Mouse (Mus musculus): ENCODE results near the gene Sh3rf1.

Sh3rf1 gene

DNA sequence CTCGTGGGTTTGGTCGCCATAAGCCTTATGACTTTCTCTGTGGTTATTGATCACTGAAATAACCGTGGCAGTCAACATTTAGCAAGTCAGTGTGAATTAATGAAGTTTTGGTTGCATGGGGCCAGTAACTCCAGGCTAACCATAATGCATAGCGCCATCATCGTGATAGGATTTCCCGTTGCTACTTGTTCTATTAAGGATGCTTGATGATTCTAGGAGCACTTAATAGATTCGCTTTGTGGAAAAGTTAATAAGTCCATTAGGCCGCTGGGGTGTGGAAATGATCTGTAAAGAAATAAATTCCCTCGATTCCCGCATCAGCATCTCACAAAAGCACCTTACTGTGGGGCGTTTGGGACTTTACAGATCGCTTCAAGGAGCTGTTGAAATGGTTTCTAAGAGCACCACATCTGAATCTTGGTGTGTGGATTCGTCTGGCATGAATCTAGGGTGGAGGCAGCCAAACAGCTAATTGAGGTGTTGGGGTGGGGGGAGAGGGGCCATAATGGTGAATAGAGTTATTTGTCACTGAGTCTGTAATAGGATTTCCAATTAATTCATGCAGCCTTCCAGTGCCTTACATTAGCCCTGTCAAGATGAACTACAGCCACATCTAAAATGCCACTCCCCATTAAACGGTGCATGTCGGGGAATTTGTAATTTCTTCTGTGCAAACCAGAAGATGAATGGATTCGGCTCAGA is 101.5 kb downstream of the Sh3rf1 start:
- DNase-seq, result no peak

DNA sequence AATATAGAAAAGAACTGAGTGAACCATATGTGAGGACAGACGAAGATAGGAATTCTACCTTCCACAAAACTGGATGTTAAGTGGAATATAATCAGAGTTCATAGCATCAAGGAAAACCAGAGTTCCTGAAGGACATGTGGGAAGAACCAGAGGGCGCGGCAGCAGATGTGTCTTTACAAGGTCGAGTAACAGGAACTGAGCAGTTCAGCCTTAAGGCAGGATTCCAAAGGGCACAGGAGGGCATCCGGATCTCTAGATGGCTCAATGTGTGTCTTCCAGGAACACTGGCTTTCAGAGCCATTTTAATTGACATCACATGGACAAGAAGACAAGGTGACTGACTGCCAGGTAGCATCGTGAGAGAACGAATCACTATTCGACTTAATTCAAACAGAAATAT is 102.6 kb downstream of the Sh3rf1 start:
- DNase-seq, result peak in 1 of 2 experiments; percentile 36

DNA sequence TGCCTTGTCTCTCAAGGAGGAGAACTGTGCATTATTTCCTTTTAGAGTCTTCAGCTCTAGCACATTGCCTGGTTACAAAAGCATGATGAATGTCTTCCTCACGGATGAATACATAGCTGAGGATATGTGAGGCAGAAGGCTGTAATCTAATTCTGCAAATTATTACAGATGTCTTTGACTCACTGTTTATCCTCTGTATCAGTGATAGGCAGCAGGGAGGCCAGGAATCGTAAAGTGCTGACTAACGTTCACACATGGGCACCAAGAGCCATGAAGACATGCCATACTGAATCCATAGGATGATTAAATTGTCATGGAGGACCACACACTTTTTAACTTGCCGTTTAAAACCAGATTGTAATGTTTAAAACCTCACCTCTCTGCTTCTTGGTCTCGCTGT is 103.7 kb downstream of the Sh3rf1 start:
- DNase-seq, result no peak

DNA sequence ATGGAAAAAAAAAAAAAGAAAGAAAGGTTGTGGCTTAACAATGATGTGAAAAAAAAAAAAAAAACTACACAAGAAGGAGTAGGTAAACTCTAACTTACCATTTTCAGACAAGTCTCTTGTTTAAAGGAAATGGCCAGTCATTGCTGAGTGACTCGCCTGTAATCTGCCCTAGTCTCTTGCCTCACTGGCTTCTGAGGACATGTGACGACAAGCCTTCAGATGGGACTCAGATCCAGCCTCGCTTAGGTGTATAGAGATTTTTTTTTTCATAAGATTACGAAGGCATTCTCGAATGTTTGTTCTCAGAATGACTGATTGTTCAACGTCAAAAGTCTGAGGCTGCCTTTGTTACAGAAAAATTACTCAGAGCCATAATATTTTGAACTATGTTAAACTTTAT is 116.0 kb downstream of the Sh3rf1 start:
- no peak for DNase-seq

DNA sequence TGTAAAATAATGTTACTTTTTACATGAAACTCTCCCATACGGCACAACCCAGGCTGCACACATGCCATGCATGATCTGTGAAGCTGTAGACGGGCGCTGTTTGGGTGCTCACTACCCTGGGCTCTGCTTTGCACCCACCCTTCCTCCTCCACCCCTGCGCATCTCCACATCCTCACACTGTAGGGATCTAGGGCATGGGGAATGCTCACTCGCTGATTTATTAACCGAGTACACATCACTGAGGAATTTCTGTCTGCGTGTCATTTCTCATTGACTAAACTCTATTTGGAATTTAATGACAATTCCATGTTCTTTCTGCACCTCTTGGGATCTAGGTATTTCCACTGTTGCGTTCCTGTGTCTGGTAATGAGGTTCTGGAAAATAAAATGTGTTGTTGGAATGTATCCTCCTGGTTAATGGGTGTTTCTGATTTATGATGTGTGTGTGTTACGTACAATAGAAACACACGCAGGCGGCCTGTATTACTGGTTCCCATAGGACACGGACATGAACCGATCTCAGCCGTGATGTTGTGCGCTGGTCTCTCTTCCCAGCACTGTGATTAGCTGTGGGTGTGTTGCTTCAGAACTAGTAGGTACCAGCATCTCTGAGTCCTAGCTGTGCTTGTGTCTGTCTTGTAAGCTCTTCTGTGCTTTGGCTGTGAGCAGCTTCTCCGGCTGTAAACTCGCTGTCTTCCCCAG is 116.8 kb downstream of the Sh3rf1 start:
- DNase-seq, result no peak

DNA sequence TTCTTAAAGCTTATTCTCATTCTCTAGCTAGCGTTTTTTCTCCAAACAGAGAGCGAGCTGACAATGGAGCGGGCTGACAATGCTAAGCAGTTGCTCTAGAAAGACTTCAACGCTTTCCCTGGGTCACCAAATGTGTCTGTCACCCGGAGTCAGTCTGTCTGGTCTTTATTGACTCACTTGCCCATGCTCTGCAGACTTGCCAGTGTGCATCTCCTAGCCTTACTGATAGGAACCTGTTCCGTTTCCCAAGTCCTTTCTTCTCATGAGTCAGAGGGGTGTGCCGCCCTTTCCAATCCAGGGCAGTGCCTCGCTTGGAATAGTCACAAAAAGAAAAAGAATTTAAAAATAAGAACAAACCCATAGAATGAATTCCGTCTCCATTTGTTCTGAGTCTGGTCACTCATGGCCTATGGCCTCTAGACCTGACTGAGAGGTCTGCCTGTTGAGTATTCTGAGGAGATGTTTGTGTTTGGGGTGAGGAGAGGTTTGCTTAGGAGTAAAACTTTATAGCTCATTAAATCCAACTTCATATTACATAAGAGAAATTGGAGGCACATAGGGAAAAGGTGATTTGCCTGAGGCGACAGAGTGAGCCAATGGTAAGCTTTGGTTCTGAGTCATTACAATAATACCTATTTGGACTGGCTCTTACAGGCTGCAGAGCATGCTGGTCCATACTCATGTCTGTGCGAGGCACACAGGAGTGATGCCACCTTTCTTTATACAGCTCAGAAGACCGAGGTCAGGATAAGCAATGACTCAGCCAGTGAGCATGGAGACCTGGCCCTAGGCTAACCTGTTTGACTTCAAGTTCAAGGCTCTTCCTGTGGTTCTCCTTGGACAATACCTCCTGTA is 118.1 kb downstream of the Sh3rf1 start:
- peak in 1 of 2 experiments; percentile 42 for DNase-seq

DNA sequence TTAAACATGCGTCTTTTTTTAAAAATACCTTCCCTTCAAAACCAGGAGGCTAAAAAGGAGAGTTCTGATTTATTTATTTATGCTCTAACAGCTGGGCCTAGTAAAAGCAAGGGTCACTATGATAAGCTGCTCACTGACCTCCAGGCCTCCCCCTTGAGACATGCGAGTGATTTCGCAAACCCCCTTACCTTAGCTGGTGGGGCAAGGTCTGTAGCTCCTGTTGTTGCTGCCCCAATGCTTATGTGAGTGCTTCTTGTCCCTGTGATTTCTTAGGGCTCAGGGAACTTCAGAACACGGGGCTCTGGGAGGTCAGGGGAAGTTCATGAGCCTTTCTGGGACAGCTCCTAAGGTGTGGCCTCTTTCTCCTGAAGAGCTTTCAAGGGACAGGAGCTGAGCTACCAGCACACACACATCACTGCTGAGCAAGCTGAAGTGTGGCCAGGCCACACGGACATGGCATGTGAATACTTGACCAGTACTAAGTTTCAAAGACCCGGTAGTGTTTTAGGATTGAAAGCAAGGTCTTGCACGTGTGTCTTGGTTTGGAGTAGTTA is 118.9 kb downstream of the Sh3rf1 start:
- no peak for DNase-seq

DNA sequence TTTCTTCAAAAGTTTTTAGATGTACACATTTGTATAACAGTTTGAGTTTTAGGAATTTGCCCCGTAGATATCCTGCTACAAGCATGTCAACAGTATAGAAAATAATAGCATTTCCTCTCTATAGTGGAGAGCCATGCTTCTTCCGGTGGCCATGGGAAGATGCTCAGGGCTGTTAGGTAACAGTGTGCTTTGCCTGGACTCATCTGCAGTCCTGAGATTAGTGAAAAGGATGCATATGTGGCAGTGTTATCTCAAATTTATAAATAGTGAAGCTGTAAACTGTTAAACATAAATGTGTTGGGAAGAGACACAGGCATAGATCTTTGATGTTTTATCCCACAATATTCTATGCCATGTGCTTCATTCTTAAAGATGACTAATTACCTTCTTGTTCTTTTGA is 120.8 kb downstream of the Sh3rf1 start:
- DNase-seq, result no peak

DNA sequence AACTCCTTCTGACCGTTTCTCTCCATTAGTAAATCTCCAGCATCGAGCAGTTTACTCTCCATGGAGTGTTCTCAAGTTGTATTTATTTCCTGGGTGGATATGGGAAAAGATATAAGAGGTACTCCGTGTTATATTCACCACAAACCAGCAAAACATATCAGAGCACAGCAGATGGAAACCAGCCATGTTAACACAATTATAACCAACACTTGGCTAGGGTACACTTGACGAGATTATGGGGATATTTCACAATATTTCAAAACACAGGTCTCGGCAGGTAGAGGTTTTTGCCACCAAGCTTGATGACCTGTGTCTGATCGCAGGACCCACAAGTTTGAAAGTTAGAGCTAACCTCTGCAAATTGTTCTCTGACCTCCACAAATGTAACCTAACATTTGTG is 123.3 kb downstream of the Sh3rf1 start:
- no peak for DNase-seq

DNA sequence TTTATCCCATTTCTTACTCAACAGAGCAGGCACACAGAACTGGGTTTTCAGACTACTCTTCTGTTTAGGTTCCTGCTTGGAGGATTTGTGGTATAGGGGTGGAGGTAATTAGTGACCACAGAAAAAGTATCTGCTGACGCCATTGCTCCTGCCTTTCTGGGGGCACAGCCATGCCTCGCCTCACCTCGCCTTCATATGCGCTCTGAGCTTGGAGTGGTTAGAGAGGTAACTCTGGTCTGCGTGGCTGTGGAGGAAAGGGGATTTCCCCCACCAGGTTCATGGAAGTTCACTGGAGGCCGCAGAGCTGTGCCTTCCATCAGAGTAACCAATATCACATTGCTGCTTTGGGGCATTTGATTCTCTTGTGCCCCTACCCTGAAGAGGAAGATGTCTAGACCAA is 123.9 kb downstream of the Sh3rf1 start:
- no peak for DNase-seq

DNA sequence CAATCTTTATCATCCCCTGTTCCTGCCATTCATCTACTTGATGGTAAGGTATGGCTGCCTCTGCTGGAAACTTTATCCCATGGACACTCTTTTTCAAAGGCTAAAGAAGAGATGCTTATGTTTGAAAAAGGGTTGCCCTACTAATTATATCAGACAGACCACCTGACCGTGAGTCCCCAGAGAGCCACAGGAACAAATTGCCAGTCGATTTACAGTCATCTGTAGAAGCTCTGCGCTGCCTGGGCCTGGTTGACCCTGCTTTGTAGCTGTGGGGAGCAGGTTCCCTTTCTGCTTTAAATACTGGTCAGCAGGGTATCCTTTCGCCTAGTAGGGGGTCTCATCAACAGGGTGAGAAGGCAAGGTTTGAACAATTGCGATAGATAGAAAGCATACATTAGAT is 124.4 kb downstream of the Sh3rf1 start:
- no peak for DNase-seq

DNA sequence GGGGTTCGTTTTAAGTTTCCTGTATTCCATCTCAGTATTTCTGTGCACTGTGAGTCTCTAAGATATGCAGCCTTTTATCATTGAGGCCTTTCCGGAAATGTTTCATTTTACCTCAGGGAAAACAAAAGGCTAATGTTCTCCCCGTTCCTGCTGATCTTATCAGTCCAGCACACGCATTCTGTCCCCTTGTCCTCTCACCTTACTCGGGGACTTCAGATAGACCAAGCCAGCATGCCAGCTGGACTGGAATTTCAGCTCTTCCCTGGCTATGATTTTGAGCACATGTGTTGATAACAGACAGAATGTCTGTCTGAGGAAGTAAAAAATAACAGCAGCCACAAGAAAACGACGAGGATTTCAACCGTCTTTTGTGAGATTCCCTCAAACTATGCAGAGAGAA is 124.8 kb downstream of the Sh3rf1 start:
- DNase-seq, result no peak

DNA sequence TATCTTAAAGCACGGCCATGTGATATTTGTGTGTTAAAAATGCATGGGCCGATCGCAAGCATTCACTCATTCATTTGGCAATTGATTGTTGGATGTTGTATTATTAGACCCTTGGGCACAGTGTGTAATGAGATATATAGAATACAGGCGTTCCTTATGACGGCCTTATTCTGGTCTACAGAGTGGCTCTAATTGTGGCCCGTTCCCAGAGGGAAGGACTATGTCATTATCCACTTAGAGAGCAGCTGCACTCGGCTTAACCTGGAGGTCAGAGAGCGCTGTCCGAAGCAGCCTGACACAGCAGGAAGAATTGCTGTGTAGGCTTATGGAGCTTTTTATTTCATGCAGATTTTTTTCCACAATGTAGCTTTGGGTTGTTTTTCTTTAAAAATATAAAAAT is 126.8 kb downstream of the Sh3rf1 start:
- no peak for DNase-seq

DNA sequence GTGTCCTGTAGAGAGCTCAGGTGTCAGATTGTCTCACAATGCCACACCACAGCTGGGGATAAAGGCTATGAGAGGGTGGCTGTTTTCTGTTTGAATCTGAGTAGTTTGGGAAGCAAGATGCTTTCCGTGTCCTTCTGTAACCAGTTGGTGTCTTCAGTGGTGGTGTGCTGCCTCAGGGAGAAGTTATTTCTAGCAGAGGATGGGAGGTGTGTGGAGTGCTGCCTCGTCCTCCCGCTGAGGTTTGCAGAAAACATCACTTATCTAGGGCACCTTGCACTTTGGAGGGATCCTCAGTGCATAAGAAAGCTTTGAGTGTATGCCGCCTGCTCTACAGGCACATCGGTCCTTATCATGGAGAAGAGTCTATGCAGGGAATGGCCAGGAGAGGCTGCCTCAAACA is 128.0 kb downstream of the Sh3rf1 start:
- DNase-seq, result no peak

DNA sequence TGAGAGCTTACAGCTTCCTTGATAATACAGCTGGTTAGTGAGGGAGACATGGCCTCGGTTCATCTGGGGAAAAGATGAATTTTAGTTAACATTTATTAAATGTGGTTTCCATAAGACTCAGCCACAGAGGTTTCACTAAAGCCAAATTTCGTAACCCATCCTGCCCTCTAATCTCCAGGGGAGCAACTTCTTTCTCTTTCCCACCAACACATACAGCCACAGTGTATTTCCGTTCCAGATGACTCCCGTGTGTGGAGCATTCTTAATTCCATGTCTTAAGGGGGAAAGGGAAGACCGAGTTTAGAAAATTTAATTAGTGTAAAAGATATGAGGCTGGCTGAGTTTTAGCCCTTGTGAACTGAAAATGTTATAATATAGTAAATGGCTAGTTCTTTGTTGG is 131.8 kb downstream of the Sh3rf1 start:
- DNase-seq, result no peak

DNA sequence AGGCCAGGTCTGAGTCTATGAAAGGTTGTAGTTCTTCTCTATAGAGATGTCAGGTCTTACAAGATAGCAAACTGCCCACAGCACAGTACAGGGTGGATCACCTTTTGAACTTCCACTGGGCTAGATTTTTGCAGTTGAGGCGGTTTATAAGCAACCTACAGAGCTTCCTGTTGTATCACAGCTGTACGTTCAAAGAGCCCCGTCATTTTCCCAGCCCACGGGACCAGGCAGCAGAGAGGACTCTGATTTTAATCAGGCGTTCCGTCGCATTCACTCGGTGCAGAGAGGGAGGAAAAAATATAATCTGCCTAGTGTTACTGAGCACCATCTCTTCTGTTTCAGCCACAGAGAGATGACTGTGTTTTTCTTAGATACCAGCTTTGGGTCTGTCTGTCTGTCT is 135.3 kb downstream of the Sh3rf1 start:
- no peak for DNase-seq

DNA sequence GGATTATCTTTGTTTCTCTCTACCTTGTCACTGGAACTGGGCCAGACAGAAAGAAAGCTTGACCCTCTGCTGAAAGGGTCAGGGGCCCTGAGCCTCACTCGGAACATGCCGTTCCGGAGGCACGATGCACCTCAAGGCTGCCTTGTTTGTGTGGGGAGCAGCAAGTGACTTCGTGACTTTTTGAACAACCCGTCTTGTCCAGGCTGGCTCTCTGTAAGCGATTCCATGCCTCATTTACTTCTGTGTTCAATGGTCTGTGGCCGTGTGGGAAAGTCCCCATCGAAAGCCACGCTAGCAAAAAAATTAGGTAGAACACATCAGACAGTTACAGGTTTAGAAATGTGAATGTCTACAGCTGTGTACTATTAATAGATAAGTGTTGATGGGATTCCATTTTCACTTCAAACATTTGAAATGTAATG is 136.2 kb downstream of the Sh3rf1 start:
- peak; percentile 87 to 89 for DNase-seq

DNA sequence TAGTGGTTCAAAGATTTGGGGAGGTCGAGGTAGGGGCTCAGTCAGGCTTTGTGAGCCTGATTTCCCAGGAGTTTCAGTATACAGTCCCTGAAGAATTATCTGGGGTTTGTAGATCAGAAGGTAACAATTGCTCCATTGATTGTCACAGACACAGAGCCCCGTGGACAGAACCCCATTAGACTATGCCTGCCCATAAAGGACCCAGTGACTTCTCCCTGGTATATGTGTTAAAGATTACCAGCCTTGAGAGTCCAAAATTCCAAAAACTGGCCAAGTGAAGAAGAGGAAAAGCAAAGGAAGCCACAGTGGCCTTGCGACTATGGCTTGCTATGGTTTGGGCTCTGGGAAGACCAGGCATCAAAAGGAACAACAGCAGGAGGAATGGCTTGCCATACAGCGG is 136.7 kb downstream of the Sh3rf1 start:
- peak; percentile 61 to 76 for DNase-seq

DNA sequence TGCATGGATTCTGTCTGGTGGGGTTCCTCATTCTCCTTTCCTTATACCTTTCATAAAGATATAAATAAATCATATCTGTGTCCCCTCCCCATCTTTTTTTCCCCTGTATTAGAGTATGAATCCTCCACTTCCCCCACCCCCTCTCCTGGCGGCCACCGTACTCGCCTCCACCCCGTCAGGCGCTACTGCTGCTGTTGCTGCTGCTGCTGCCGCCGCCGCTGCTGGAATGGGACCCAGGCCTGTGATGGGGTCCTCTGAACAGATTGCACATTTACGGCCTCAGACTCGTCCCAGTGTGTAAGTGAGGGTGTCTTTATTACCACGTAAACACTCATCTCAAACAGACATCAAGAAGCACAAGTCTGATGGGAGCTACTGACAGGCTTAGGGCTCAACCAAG is 137.8 kb downstream of the Sh3rf1 start:
- DNase-seq, result no peak

DNA sequence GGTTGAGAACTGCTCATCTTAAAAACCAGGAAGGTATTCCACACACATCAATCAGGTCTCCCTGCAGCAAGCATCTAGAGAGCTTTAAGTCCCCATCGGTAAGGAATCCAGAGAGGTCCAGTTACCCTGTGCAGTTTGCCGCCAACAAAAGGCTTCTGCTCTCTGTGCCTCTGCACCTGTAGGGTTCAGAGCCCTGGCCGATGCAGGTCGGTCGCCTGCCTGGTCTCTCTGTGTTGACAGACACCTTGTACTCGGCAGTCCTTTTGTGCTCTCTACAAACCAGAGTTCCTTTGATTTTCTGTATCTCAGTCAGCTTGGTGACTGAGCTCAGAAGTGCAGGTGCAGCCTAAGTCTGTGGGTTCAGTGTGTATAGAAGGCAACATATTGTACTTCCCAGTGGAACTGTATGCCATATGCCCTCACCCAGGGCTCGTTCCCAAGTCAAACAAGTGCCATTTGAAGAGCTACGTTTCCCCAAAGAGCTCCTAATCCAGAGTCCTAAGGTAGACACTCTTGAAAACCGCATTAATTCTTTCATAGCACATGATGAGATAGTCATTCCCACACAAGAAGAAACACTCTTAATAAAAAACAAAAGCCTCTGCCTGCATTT is 138.7 kb downstream of the Sh3rf1 start:
- DNase-seq, result no peak

DNA sequence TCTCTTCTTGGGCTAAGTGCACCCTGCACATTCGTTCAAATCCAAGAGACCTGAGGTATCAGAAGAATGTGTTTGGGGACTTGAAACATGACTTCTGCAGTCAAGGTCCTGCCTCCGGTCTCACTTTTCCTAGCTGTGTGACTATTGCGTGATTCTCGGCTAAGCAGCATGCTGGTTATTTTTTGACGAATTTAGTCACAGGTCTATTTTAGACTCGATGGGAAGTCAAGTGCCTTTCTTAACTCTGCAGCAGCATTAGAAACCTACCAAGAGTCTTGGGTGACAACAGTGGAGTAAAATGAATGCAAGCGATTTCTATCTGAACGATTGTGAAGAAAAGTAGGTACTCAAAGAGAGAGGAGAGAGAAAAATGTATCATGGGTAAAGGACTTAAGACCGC is 149.6 kb downstream of the Sh3rf1 start:
- no peak for DNase-seq

DNA sequence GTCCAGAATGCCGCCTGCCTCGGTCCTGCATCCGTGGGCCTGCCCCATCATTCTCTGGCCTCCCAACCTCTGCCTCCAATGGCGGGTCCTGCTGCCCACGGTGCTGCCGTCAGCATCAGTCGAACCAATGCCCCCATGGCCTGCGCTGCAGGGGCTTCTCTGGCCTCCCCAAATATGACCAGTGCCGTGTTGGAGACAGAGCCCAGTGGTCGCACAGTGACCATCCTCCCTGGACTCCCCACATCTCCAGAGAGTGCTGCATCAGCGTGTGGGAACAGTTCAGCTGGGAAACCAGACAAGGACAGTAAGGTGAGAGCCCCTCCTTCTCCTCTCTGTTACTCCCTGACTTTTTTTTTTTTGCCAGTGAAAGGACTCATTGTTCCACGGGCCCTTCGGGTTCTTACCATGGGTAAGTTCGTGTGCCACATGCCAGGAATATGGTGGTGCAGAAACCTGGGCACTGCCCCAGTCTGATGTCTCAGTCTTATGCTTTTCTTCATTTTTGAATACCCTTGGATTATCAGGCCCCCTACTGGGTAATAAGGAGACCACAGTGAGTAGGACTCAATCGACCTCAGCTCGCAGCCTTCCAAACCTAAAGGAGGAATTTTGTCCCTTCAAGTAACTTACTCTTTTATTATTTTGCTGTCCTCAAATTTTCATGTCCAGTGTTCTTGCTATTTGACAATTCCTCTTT is 150.5 kb downstream of the Sh3rf1 start:
- no peak for DNase-seq
